Mouse (Mus musculus) macrophage (primary cell): Measurements from ENCODE around the gene Eri3. TPM values are rescaled to one million over a fixed set of nuclear protein-coding genes. Genes with fewer than 3 reads are reported as not detected.

Experiments
- H3K27ac ChIP-seq: fragments of 350-480 bp; formaldehyde crosslinking; 2 replicates; pipeline ENCODE4 v1.9.0; 2021
- H3K36me3 ChIP-seq: fragments of 350-480 bp; formaldehyde crosslinking; 2 replicates; pipeline ENCODE4 v1.9.0; 2021; ENCODE audit errors: inconsistent target
- H3K4me3 ChIP-seq: fragments of 350-480 bp; formaldehyde crosslinking; 2 replicates; pipeline ENCODE4 v1.9.0; 2021; ENCODE audit errors: inconsistent target
- H3K79me2 ChIP-seq: fragments of 350-480 bp; formaldehyde crosslinking; 2 replicates; pipeline ENCODE4 v1.9.0; 2021; ENCODE audit errors: inconsistent target
- WGBS: methylation state at CpG from one replicate; pipeline ENCODE4 v1.1.7; 2026; ENCODE audit warnings: inconsistent platforms; ENCODE audit not compliant: missing documents; 5-methylcytosine and 5-hydroxymethylcytosine counted together
- polyA plus RNA-seq: library from polyadenylated mRNA; stranded (reverse); fragments of 250-400 nt; gene quantifications from 3 replicates; pipeline ENCODE4 v1.2.4, GENCODE M21; 2018; ENCODE audit warnings: inconsistent platforms

Eri3 gene
- polyA plus RNA-seq, 1 experiment from 2014 or later: 27.9 TPM

DNA sequence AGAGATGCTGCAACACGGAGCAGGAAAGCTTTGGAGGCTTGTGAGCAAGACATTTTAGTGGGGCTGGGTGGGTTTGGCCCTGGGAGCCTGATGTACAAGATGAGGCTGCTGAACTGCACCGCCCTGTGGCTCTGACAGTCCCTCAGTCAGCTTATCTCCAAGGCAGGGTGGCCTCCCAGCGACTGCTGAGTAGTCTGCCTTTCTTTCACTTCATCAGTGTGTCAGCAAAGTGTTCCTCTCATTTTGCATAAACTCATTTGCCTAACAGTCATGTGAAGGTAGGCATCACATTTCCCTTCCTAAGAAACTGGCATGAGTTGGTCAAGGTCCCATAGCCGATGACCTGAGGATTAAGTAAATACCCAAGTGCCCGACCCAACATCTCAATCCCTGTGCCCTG is 102.6 kb downstream of the Eri3 start:
- no peak overlapping the region for H3K27ac ChIP-seq
- no peaks in the 10 kb centered on the region for H3K79me2 ChIP-seq
- 0 out of 2 replicates have a peak, but pooled peaks cover 9% of the 10 kb centered on the region for H3K36me3 ChIP-seq
- no peak overlapping the region for H3K4me3 ChIP-seq
- 92% methylated on average over 5 of the region's 5 CpGs for WGBS

GRCm38 (mm10) chr4:117654016-117654702 is 104.0 kb downstream of the Eri3 start:
- Histone ChIP-seq H3K27ac (no peak overlapping the region), H3K4me3 (no peak overlapping the region), H3K36me3 (0 out of 2 replicates have a peak, but pooled peaks cover 9% of the 10 kb centered on the region), H3K79me2 (no peaks in the 10 kb centered on the region)
- 96% methylated on average over 10 of the region's 10 CpGs for WGBS

DNA sequence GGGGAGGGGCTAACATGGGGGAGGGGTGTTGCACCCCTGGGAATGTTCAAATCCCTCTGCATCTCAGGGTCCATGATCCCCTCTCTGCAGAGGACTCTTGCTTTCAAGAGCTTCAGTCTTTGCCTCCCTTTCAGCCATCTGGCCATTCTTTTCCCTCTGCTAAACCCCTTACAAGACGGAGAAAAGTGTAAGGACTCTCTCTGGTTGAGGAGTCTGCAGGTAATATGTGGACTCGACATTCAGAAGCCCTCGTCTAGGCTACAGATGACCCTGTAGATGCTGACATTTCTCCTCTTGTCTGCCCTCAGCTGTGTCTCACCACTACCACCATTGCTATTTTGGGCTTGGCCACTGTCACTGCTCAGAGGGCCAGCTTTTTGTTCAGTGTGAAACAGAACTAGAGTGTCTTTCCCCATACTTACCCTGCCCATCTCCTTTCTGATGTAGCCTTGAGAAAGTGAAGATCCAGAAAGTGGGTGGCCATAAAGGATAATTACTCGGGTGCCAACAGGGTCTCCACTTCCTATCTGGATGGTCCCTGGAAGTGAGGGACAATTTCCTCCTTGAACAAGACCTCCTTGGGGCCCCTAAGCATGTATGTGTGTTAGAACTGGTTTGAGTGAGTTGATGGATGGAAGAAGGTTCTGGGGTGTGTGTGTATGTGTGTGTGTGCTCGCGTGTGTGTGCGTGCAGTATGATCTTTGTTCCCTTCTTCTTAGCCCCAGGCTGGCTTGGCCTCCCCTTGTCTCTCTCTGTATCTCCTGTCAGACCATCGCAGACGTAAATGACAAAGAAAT is 104.7 kb downstream of the Eri3 start:
- Histone ChIP-seq H3K4me3 (no peak overlapping the region), H3K79me2 (no peaks in the 10 kb centered on the region), H3K36me3 (0 out of 2 replicates have a peak, but pooled peaks cover 5% of the 10 kb centered on the region), H3K27ac (no peak overlapping the region)
- 90% methylated on average over 9 of the region's 9 CpGs for WGBS

DNA sequence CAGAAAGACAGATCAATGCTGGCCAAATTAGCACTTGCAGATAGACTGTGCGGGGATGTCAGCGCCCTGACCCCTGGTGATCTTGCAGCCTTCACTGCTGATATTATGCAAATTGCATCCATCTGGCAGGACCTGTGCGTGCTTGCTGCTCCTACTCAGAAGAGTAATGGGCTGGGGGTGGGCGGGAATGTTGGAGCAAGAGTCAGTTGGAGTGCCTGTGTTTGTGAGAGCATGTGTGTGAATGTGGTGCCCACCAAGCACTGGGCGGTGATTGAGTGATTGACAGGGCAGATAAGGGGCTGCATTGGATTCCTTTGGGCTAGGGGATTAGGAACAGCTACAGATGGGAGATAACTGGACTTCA is 105.3 kb downstream of the Eri3 start:
- WGBS: 98% methylated on average over 5 of the region's 5 CpGs

DNA sequence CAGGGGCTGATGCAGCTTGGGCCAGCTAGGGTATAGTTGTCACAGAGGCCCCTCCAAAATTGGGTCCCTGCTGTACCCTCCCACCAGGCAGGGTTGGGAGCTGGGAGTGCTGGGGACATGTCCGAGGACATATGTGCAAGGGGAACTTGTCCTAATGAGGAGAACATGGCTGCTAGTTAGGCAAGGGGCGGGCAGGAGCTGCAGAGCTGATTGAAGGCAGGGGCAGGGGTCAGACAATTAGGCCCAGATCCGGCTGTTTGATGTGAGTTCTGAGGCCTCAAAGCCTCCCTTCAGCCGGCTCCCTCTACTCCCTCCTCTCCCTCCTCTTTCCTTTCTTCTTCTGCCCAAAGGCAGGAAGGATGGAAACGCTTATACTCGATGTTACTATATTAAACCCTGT is 106.8 kb downstream of the Eri3 start:
- H3K27ac ChIP-seq: no peak overlapping the region
- H3K79me2 ChIP-seq: no peaks in the 10 kb centered on the region
- H3K36me3 ChIP-seq: no peaks in the 10 kb centered on the region; the same call in 1 of the 2 replicates
- WGBS: 98% methylated on average over 6 of the region's 6 CpGs
- no peak overlapping the region for H3K4me3 ChIP-seq

More for the DNA sequence above, 105.3 kb downstream of the Eri3 start:
- Histone ChIP-seq H3K79me2 (no peaks in the 10 kb centered on the region), H3K36me3 (no peaks in the 10 kb centered on the region), H3K4me3 (no peak overlapping the region), H3K27ac (no peak overlapping the region)

DNA sequence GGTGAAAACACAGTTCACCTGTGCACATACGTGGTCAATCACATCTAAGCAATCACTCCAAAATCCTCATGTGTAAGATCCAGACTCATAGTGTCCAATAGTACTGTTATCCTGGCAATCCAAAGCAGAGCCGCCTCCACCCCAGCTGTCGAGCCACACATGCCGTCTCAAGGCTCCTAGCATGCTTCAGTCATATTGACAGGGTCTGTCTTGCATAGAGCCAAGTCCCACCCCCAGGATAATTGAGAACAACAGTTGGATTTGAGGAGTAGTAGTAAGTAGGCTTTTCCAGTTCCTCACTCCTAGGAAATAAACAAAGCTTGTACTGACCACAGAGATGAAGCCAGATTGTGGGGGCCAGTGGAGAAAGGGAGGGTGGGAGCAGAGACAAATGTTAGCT is 107.5 kb downstream of the Eri3 start:
- no peaks in the 10 kb centered on the region for H3K79me2 ChIP-seq
- H3K4me3 ChIP-seq: no peak overlapping the region
- H3K27ac ChIP-seq: no peak overlapping the region
- 96% methylated on average over 3 of the region's 4 CpGs for WGBS
- H3K36me3 ChIP-seq: no peaks in the 10 kb centered on the region; the same call in 1 of the 2 replicates

- no peak overlapping the region for H3K27ac ChIP-seq
- 75% methylated on average over 14 of the region's 14 CpGs for WGBS
- H3K79me2 ChIP-seq: no peaks in the 10 kb centered on the region
- H3K36me3 ChIP-seq: no peaks in the 10 kb centered on the region; the same call in 1 of the 2 replicates
- no peak overlapping the region for H3K4me3 ChIP-seq
Measured at GRCm38 (mm10) chr4:117658582-117659444, 108.6 kb downstream of the Eri3 start.

GRCm38 (mm10) chr4:117660001-117660400 is 109.8 kb downstream of the Eri3 start:
- Histone ChIP-seq H3K4me3 (no peak overlapping the region), H3K79me2 (no peaks in the 10 kb centered on the region), H3K27ac (no peak overlapping the region), H3K36me3 (no peaks in the 10 kb centered on the region; the same call in 1 of the 2 replicates)
- WGBS: 96% methylated on average over 5 of the region's 5 CpGs

- Histone ChIP-seq H3K4me3 (no peak overlapping the region), H3K79me2 (no peaks in the 10 kb centered on the region), H3K36me3 (no peaks in the 10 kb centered on the region; the same call in 1 of the 2 replicates), H3K27ac (no peak overlapping the region)
- WGBS: 92% methylated on average over 10 of the region's 10 CpGs
Measured at GRCm38 (mm10) chr4:117664411-117665137, 114.4 kb downstream of the Eri3 start.

GRCm38 (mm10) chr4:117665531-117665930 is 115.4 kb downstream of the Eri3 start:
- H3K79me2 ChIP-seq: no peaks in the 10 kb centered on the region
- no peak overlapping the region for H3K27ac ChIP-seq
- H3K36me3 ChIP-seq: no peaks in the 10 kb centered on the region; the same call in 1 of the 2 replicates
- WGBS: 96% methylated on average over 6 of the region's 7 CpGs
- H3K4me3 ChIP-seq: no peak overlapping the region

DNA sequence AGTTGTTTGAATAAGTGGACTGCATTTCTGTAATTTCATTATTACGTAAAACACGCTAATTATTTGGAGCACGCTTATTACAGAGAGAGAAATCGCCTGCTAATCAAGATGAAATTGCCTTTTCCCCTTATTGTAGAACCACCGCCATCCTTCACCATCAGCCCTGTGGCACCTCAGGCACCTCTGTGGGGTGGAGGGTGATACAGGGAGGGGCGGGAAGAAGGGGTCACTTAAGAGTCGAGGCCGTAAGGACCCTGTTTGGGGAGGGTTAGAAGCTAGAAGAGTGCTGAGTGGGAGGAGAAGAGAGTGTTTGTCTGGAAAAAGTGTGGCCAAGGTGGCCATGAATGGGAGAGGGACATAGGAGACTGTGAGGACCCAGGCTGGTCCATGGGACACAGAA is 115.9 kb downstream of the Eri3 start:
- no peak overlapping the region for H3K27ac ChIP-seq
- no peaks in the 10 kb centered on the region; the same call in 1 of the 2 replicates for H3K36me3 ChIP-seq
- 96% methylated on average over 8 of the region's 8 CpGs for WGBS
- no peaks in the 10 kb centered on the region for H3K79me2 ChIP-seq
- H3K4me3 ChIP-seq: no peak overlapping the region

GRCm38 (mm10) chr4:117669874-117670273 is 119.7 kb downstream of the Eri3 start:
- 95% methylated on average over 7 of the region's 7 CpGs for WGBS
- Histone ChIP-seq H3K36me3 (peaks cover 14% of the 10 kb centered on the region; the same call in 1 of the 2 replicates), H3K79me2 (no peaks in the 10 kb centered on the region), H3K27ac (no peak overlapping the region), H3K4me3 (no peak overlapping the region)

GRCm38 (mm10) chr4:117672042-117672441 is 121.9 kb downstream of the Eri3 start:
- Histone ChIP-seq H3K79me2 (no peaks in the 10 kb centered on the region), H3K36me3 (peaks cover 30% of the 10 kb centered on the region; the same call in 1 of the 2 replicates), H3K4me3 (no peak overlapping the region), H3K27ac (no peak overlapping the region)
- 91% methylated on average over 9 of the region's 9 CpGs for WGBS

DNA sequence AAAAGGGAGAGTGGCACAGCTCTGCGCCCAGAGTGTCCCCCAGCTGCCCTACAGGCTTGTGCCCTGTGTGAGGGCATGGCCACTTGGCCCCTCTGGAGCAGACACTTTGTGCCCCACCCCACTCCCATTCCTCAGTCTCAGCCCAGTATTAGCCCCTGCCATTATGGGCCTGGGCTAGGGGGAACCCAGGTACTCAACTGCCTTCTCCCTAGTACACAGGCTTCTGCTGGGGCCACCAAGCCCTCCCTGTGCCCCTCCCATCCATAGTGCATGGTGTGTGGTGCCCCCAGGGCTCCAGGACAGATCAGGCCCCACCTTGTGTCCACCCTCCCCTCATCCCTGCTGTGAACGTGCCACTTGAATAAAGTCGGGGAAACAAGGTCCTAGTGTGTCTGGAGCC is 123.7 kb downstream of the Eri3 start:
- 77% methylated on average over 2 of the region's 3 CpGs for WGBS
- no peak overlapping the region for H3K4me3 ChIP-seq
- H3K79me2 ChIP-seq: no peaks in the 10 kb centered on the region
- H3K36me3 ChIP-seq: peaks cover 48% of the 10 kb centered on the region
- no peak overlapping the region for H3K27ac ChIP-seq
